Mouse (Mus musculus): ENCODE results near the gene Col5a3.

Col5a3 gene

GRCm38 (mm10) chr9:20748540-20748939 lies 66.3 kb downstream of the Col5a3 start:
- no peak for DNase-seq (ENCODE audit: low spot score in 2 of 2)

- no peak for DNase-seq (ENCODE audit: low spot score in 2 of 2)
Measured at GRCm38 (mm10) chr9:20747682-20748081, 67.2 kb downstream of the Col5a3 start.

GRCm38 (mm10) chr9:20746017-20746660 lies 68.7 kb downstream of the Col5a3 start, which contains the start of gene Olfm2:
TSS of gene Olfm2 (minus strand) at chr9:20746349.
- no peak for DNase-seq (ENCODE audit: low spot score in 2 of 2)

GRCm38 (mm10) chr9:20745129-20745966 lies 69.5 kb downstream of the Col5a3 start:
- DNase-seq (ENCODE audit: low spot score in 2 of 2), result no peak

GRCm38 (mm10) chr9:20743946-20744738 lies 70.7 kb downstream of the Col5a3 start:
- DNase-seq (ENCODE audit: low spot score in 2 of 2), result peak in 1 of 2 experiments; percentile 65

- DNase-seq (ENCODE audit: low spot score in 2 of 2), result peak; percentile 61 to 80
Measured at GRCm38 (mm10) chr9:20740407-20740806, 74.5 kb downstream of the Col5a3 start.

GRCm38 (mm10) chr9:20738251-20738999 lies 76.4 kb downstream of the Col5a3 start:
- no peak for DNase-seq (ENCODE audit: low spot score in 2 of 2)

GRCm38 (mm10) chr9:20737227-20737626 lies 77.6 kb downstream of the Col5a3 start:
- no peak for DNase-seq (ENCODE audit: low spot score in 2 of 2)

- DNase-seq (ENCODE audit: low spot score in 2 of 2), result no peak
Measured at GRCm38 (mm10) chr9:20734692-20735091, 80.2 kb downstream of the Col5a3 start.

GRCm38 (mm10) chr9:20731797-20732196 lies 83.1 kb downstream of the Col5a3 start:
- no peak for DNase-seq (ENCODE audit: low spot score in 2 of 2)

GRCm38 (mm10) chr9:20729451-20729850 lies 85.4 kb downstream of the Col5a3 start:
- DNase-seq (ENCODE audit: low spot score in 2 of 2), result no peak

GRCm38 (mm10) chr9:20727601-20728113 lies 87.2 kb downstream of the Col5a3 start:
- peak in 1 of 2 experiments; percentile 55 for DNase-seq (ENCODE audit: low spot score in 2 of 2)

- DNase-seq (ENCODE audit: low spot score in 2 of 2), result peak in 1 of 2 experiments; percentile 49
Measured at GRCm38 (mm10) chr9:20726859-20727600, 87.8 kb downstream of the Col5a3 start.

- DNase-seq (ENCODE audit: low spot score in 2 of 2), result no peak
Measured at GRCm38 (mm10) chr9:20726134-20726858, 88.6 kb downstream of the Col5a3 start.

- DNase-seq (ENCODE audit: low spot score in 2 of 2), result no peak
Measured at GRCm38 (mm10) chr9:20721582-20721981, 93.3 kb downstream of the Col5a3 start.

All from frontal cortex, postnatal 10 days (tissue).